Mouse (Mus musculus) heart, embryonic 16.5 days (tissue): ENCODE measurements around the gene Ttc39a. TPM values are rescaled to one million over a fixed set of nuclear protein-coding genes. Genes with fewer than 3 reads are reported as not detected.

ENCODE experiments used
- ATAC-seq: fragments of 200-750 bp; cut with Nextera tagmentation; replicated peaks from 2 replicates; pipeline ENCODE4 v1.8.0; 2017; ENCODE audit warnings: moderate number of reproducible peaks; ENCODE audit not compliant: insufficient read depth, low FRiP score; ENCODE audit errors: extremely low read depth
- H3K27ac ChIP-seq: fragments of 300-500 bp; sonication (generic); 2 replicates; pipeline ENCODE4 v1.5.1; 2014; ENCODE audit warnings: mild to moderate bottlenecking, low read length, control low read depth, moderate library complexity
- H3K27me3 ChIP-seq: fragments of 300-500 bp; sonication (generic); 2 replicates; pipeline ENCODE4 v1.6.1; 2014; ENCODE audit warnings: low read length, mixed read lengths; ENCODE audit not compliant: control insufficient read depth, insufficient read depth
- H3K36me3 ChIP-seq: fragments of 300-500 bp; sonication (generic); 2 replicates; pipeline ENCODE4 v1.6.1; 2014; ENCODE audit not compliant: control insufficient read depth, insufficient read depth
- H3K4me1 ChIP-seq: fragments of 300-500 bp; sonication (generic); 2 replicates; pipeline ENCODE4 v1.6.1; 2014; ENCODE audit warnings: low read length, mixed read lengths; ENCODE audit not compliant: control insufficient read depth, insufficient read depth
- H3K4me2 ChIP-seq: fragments of 300-500 bp; sonication (generic); 2 replicates; pipeline ENCODE4 v1.6.1; 2014; ENCODE audit warnings: low read depth, mild to moderate bottlenecking, control low read depth, low read length
- H3K4me3 ChIP-seq: fragments of 300-500 bp; sonication (generic); 2 replicates; pipeline ENCODE4 v1.5.1; 2014; ENCODE audit warnings: mild to moderate bottlenecking, control low read depth, low read length
- H3K9ac ChIP-seq: fragments of 300-500 bp; sonication (generic); 2 replicates; pipeline ENCODE4 v1.6.1; 2014; ENCODE audit warnings: low read length, control low read depth
- H3K9me3 ChIP-seq: fragments of 300-500 bp; sonication (generic); replicated peaks from 2 replicates; pipeline ENCODE4 v1.6.1; 2016; ENCODE audit warnings: low read length; ENCODE audit not compliant: control insufficient read depth
- WGBS: fragments of 180-500 bp; shearing (Covaris S2); extraction: QIAGEN DNeasy Blood & Tissue Kit; methylation state at CpG from one replicate; pipeline ENCODE4 v1.1.7; 2014; 5-methylcytosine and 5-hydroxymethylcytosine counted together
- polyA plus RNA-seq: library from polyadenylated mRNA; unstranded; fragments of >200 nt; fragmentation: Nextera tagmentation; extraction: Ambion mirVana; gene quantifications from 2 replicates; pipeline ENCODE4 v1.2.1, GENCODE M21; 2015

Ttc39a gene
- polyA plus RNA-seq, 1 experiment from 2014 or later, result 7.7 TPM

GRCm38 (mm10) chr4:109441000-109441399, 34.6 kb downstream of the Ttc39a start:
- Histone ChIP-seq H3K4me3 (no peak overlapping the region), H3K27ac (no peak overlapping the region), H3K4me2 (no peak overlapping the region), H3K27me3 (no peaks in the 10 kb centered on the region), H3K4me1 (peaks cover 31% of the 10 kb centered on the region), H3K9me3 (no peaks in the 10 kb centered on the region), H3K36me3 (no peaks in the 10 kb centered on the region), H3K9ac (no peak overlapping the region)
- 86% methylated on average over 3 of the region's 3 CpGs for WGBS
- ATAC-seq, result no peak

DNA sequence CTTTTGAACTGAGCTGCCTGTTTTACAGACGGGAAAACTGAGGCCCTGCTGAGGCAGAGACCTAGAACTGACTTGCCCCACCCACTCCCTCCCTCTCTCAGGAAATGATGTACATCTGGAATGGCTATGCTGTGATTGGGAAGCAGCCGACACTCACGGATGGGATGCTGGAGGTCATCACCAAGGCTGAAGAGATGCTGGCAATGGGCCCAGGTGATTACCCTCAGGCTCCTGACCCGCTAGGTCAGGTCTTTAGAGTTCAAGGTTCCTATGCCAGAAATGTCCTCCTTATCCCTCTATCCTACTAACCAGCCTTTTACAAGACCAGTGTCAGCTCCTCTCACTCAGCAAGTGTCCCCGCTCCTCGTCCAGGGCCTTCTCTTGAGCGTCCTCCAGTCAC, 35.7 kb downstream of the Ttc39a start:
- ATAC-seq, result no peak
- Histone ChIP-seq H3K9ac (no peak overlapping the region), H3K4me1 (peaks cover 35% of the 10 kb centered on the region)

GRCm38 (mm10) chr4:109442649-109443048, 36.2 kb downstream of the Ttc39a start:
- Histone ChIP-seq H3K9ac (no peak overlapping the region), H3K27me3 (no peaks in the 10 kb centered on the region), H3K4me1 (peaks cover 35% of the 10 kb centered on the region), H3K36me3 (no peaks in the 10 kb centered on the region), H3K4me3 (no peak overlapping the region), H3K4me2 (no peak overlapping the region), H3K9me3 (no peaks in the 10 kb centered on the region), H3K27ac (0 out of 2 replicates have a peak overlapping the region, but pooled peaks have one; percentile 11)
- WGBS, result 58% methylated on average over 4 of the region's 4 CpGs
- no peak for ATAC-seq

More for the DNA sequence above, 35.7 kb downstream of the Ttc39a start:
- Histone ChIP-seq H3K27ac (0 out of 2 replicates have a peak overlapping the region, but pooled peaks have one; percentile 11), H3K36me3 (no peaks in the 10 kb centered on the region), H3K9me3 (no peaks in the 10 kb centered on the region), H3K4me2 (no peak overlapping the region), H3K4me3 (no peak overlapping the region), H3K27me3 (no peaks in the 10 kb centered on the region)
- WGBS, result 70% methylated on average over 7 of the region's 7 CpGs

DNA sequence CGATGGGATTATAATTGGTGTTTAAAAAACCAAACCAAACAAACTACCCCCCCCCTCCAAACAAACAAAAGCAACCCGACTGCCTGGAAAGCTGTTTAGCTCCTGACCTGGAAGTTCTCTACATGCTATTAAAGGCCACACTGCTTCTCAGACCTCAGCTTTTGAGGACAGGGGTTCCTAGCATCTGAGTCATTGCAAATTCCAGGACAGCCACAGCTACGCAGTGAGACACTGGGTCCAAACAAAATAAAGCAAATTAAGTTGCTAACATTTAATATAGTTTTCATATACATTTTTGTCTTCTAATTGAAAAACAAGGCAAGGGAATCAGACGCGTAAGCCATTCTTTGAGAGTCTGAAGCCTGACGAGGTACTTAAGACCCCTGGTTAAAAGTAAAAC, 38.0 kb downstream of the Ttc39a start:
- H3K4me2 ChIP-seq, result no peak overlapping the region
- WGBS, result 77% methylated on average over 6 of the region's 6 CpGs
- ATAC-seq, result no peak
- no peaks in the 10 kb centered on the region for H3K27me3 ChIP-seq
- 0 out of 2 replicates have a peak, but pooled peaks cover 2% of the 10 kb centered on the region for H3K36me3 ChIP-seq
- H3K4me3 ChIP-seq, result no peak overlapping the region
- no peaks in the 10 kb centered on the region for H3K9me3 ChIP-seq
- H3K9ac ChIP-seq, result no peak overlapping the region
- H3K4me1 ChIP-seq, result peaks cover 45% of the 10 kb centered on the region
- H3K27ac ChIP-seq, result no peak overlapping the region; the same call in 1 of the 2 replicates

DNA sequence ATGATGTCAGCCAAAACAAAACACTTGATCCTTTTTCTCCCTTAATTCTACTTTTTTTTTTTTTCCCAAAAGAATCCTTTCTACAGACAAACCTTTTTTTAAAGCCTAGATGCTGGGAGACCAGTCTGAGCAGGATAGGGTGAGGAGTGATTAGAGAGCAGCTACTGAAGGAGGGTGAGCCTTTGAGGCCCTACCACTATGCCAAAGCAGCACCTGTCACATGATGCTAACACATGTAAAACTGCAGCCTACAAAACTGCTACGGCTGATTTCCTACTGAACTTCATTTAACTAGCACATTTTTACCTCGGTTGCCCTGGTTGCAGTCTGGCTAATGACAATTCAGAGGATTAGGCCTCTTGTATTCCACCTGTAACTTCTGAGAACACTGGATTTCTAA, 38.5 kb downstream of the Ttc39a start:
- Histone ChIP-seq H3K36me3 (0 out of 2 replicates have a peak, but pooled peaks cover 2% of the 10 kb centered on the region), H3K4me3 (no peak overlapping the region), H3K27ac (peak overlapping the region; percentile 75), H3K27me3 (no peaks in the 10 kb centered on the region), H3K9me3 (no peaks in the 10 kb centered on the region), H3K9ac (no peak overlapping the region), H3K4me1 (peaks cover 45% of the 10 kb centered on the region), H3K4me2 (no peak overlapping the region)
- WGBS, result 57% methylated on average over 2 of the region's 2 CpGs
- no peak for ATAC-seq

GRCm38 (mm10) chr4:109445397-109445796, 39.0 kb downstream of the Ttc39a start:
- no peak overlapping the region for H3K4me3 ChIP-seq

GRCm38 (mm10) chr4:109445956-109446355, 39.5 kb downstream of the Ttc39a start:
- Histone ChIP-seq H3K9ac (no peak overlapping the region), H3K36me3 (0 out of 2 replicates have a peak, but pooled peaks cover 2% of the 10 kb centered on the region), H3K9me3 (no peaks in the 10 kb centered on the region), H3K27me3 (no peaks in the 10 kb centered on the region), H3K27ac (peak overlapping the region; percentile 75), H3K4me2 (no peak overlapping the region), H3K4me1 (peaks cover 45% of the 10 kb centered on the region), H3K4me3 (no peak overlapping the region)
- ATAC-seq, result no peak; the same call in 1 of the 2 replicates
- 38% methylated on average over 1 of the region's 1 CpGs for WGBS

More at GRCm38 (mm10) chr4:109445397-109445796, 39.0 kb downstream of the Ttc39a start:
- Histone ChIP-seq H3K27ac (peak overlapping the region; percentile 75), H3K9me3 (no peaks in the 10 kb centered on the region), H3K9ac (no peak overlapping the region), H3K36me3 (0 out of 2 replicates have a peak, but pooled peaks cover 2% of the 10 kb centered on the region), H3K4me2 (no peak overlapping the region), H3K4me1 (peaks cover 45% of the 10 kb centered on the region), H3K27me3 (no peaks in the 10 kb centered on the region)
- ATAC-seq, result peak; percentile 83
- 26% methylated on average over 2 of the region's 2 CpGs for WGBS

GRCm38 (mm10) chr4:109448531-109448930, 42.1 kb downstream of the Ttc39a start:
- Histone ChIP-seq H3K9me3 (no peaks in the 10 kb centered on the region), H3K9ac (no peak overlapping the region), H3K4me3 (no peak overlapping the region), H3K27me3 (no peaks in the 10 kb centered on the region), H3K4me2 (no peak overlapping the region), H3K27ac (no peak overlapping the region), H3K4me1 (peaks cover 35% of the 10 kb centered on the region), H3K36me3 (0 out of 2 replicates have a peak, but pooled peaks cover 2% of the 10 kb centered on the region)
- WGBS, result 95% methylated on average over 2 of the region's 2 CpGs
- ATAC-seq, result no peak

GRCm38 (mm10) chr4:109456821-109457220, 50.4 kb downstream of the Ttc39a start:
- no peaks in the 10 kb centered on the region for H3K9me3 ChIP-seq
- H3K36me3 ChIP-seq, result peaks cover 4% of the 10 kb centered on the region
- 84% methylated on average over 6 of the region's 6 CpGs for WGBS
- no peak for ATAC-seq
- peaks cover 11% of the 10 kb centered on the region for H3K4me1 ChIP-seq
- H3K4me3 ChIP-seq, result no peak overlapping the region
- no peak overlapping the region for H3K4me2 ChIP-seq
- no peak overlapping the region for H3K9ac ChIP-seq
- no peak overlapping the region for H3K27ac ChIP-seq
- no peaks in the 10 kb centered on the region for H3K27me3 ChIP-seq
